In the genomic region with DNA sequence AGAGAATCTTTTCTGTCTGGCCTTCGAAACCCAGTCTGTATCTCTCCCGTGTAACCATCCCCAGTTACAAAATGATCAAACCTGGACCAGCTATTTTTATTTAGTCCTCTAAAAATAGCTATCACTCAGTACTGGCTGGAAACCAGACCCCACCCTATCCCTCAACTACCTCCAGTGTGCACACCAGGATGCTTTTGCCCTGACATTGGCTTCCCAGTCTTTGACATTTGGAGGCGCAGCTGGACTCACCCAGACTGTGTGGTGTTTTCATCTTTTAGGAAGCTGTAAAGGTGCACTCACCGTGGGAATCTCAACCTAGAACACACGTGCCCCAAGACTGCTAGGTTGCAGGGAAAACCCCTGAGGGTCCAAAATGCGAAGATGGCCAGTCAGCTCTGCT, we compare ENCODE assay signal across 9 mouse cellular contexts. TPM values are rescaled to one million over a fixed set of nuclear protein-coding genes. Genes with fewer than 3 reads are reported as not detected.
A peak's percentile ranks its signal among the peaks of the same experiment; 100 is the strongest.
DNase-seq lines count a peak whose midpoint lies in the region; ATAC-seq and TF ChIP-seq lines count a peak whose summit lies in the region.
"Had no signal": no experiment of that assay in that cellular context is flagged by ENCODE, and none has a peak within 500 bp of the region (broad histone marks: within the 10 kb centered on the region; RNA-seq: fewer than 3 reads in every experiment).

No protein-coding gene starts in this region.

- no peaks in the 10 kb centered on the region for H3K36me3 ChIP-seq in liver, embryonic 13.5 days

- peaks cover 7% of the 10 kb centered on the region for H3K4me1 ChIP-seq in cerebellum, adult 2 months (ENCODE audit: control insufficient read depth, insufficient read depth, low read length)
- 0 out of 2 replicates have a peak, but pooled peaks cover 8% of the 10 kb centered on the region for H3K4me1 ChIP-seq in liver, embryonic 13.5 days (replicated peaks)
- H3K4me1 ChIP-seq in lung, adult 2 months (ENCODE audit: control insufficient read depth, insufficient read depth, low read length): peaks cover 6% of the 10 kb centered on the region

- no peaks in the 10 kb centered on the region for H3K9me3 ChIP-seq in liver, embryonic 13.5 days (replicated peaks)

- no peak for TF ChIP-seq CTCF in cerebellum, adult 2 months (IDR thresholded peaks at IDR 0.05; ENCODE audit: borderline replicate concordance, insufficient read depth, low read depth, low read length)
- TF ChIP-seq CTCF in lung, adult 2 months (IDR thresholded peaks at IDR 0.05; ENCODE audit: insufficient read depth, low read length): no peak

- peak overlapping the region; percentile 24 for H3K4me3 ChIP-seq in cerebellum, adult 2 months (replicated peaks; ENCODE audit: insufficient read depth, low read depth, low read length)
- H3K4me3 ChIP-seq in liver, embryonic 13.5 days (replicated peaks): peak overlapping the region; percentile 56; the same call in 1 of the 2 replicates
- no peak overlapping the region for H3K4me3 ChIP-seq in lung, adult 2 months (replicated peaks; ENCODE audit: extremely low read depth, low read depth, low read length)

- peaks cover 3% of the 10 kb centered on the region for H3K27me3 ChIP-seq in cerebellum, adult 2 months (ENCODE audit: control insufficient read depth, insufficient read depth, low read length)
- peaks cover 56% of the 10 kb centered on the region for H3K27me3 ChIP-seq in liver, embryonic 13.5 days

- ATAC-seq in liver, embryonic 13.5 days (ENCODE audit: low read depth): no peak

- DNase-seq in cerebellum, adult 2 months: no peak
- DNase-seq in cerebellum, postnatal 25 days: no peak
- DNase-seq in retina, embryonic 14.5 days (ENCODE audit: low spot score): peak; percentile 19
- no peak for DNase-seq in retina, postnatal 1 day
- no peak for DNase-seq in liver, embryonic 13.5 days
- DNase-seq in adrenal gland, adult 2 months: no peak
- DNase-seq in cerebellum, adult 11-12 months: no peak
- no peak for DNase-seq in lung, adult 2 months
- DNase-seq: thymus, postnatal 4 days had no signal

- H3K27ac ChIP-seq in cerebellum, adult 2 months (ENCODE audit: insufficient read depth, low read length): no peak overlapping the region
- no peak overlapping the region for H3K27ac ChIP-seq in liver, embryonic 13.5 days

- H3K9ac ChIP-seq in liver, embryonic 13.5 days: no peak overlapping the region

- H3K4me2 ChIP-seq in liver, embryonic 13.5 days: peak overlapping the region; percentile 56

- WGBS in cerebellum, adult 2 months: 21% methylated on average over 6 of the region's 6 CpGs
- WGBS in liver, embryonic 13.5 days (ENCODE audit: insufficient replicate concordance): 29% methylated on average over 6 of the region's 6 CpGs
- 34% methylated on average over 6 of the region's 6 CpGs for WGBS in lung, adult 2 months

- no peak for TF ChIP-seq POLR2A in cerebellum, adult 2 months (IDR thresholded peaks at IDR 0.05; ENCODE audit: borderline replicate concordance, insufficient read depth, low read length)
- TF ChIP-seq POLR2A in lung, adult 2 months (IDR thresholded peaks at IDR 0.05; ENCODE audit: borderline replicate concordance, extremely low read depth, low read depth, low read length): no peak

RNA-seq across cellular contexts. Expression of gene Fras1, which starts 0.6 kb away (rescaled TPM):
- polyA plus RNA-seq in cerebellum, adult 2 months (2012; rRNA removed): 1.1 and 1.2 TPM in 2 replicates
- 1.2 and 1.7 TPM in 2 replicates for polyA plus RNA-seq in liver, embryonic 13.5 days (2015; fragmentation: Nextera tagmentation; extraction: Ambion mirVana)
- 1 to 10 TPM; 1.6 to 1.8 TPM for total RNA-seq in adrenal gland, adult 2 months (2021)
- polyA plus RNA-seq in adrenal gland, adult 2 months (2012; rRNA removed): 0.31 and 0.48 TPM in 2 replicates
- 2.0 and 2.2 TPM in 2 replicates for polyA plus RNA-seq in lung, adult 2 months (2012; rRNA removed)
